Mouse (Mus musculus) lung, embryonic 16.5 days (tissue): ENCODE measurements around the gene Gm36079. TPM values are rescaled to one million over a fixed set of nuclear protein-coding genes. Genes with fewer than 3 reads are reported as not detected.
"Not testable (repeated sequence)": the region's sequence is repeated elsewhere in the genome, so short reads cannot be mapped to it uniquely, and the experiment has no call there.

Experiments
- ATAC-seq: fragments of 200-750 bp; cut with Nextera tagmentation; 2 replicates; pipeline ENCODE4 v1.8.0; 2017; ENCODE audit warnings: low read depth, mild to moderate bottlenecking, moderate library complexity
- H3K27ac ChIP-seq: fragments of 300-500 bp; sonication (generic); 2 replicates; pipeline ENCODE4 v1.5.1; 2014; ENCODE audit warnings: mild to moderate bottlenecking, control low read depth, low read length
- H3K27me3 ChIP-seq: fragments of 300-500 bp; sonication (generic); 2 replicates; pipeline ENCODE4 v1.6.1; 2014; ENCODE audit warnings: low read depth, low read length, mixed read lengths; ENCODE audit not compliant: control insufficient read depth, insufficient read depth
- H3K36me3 ChIP-seq: fragments of 300-500 bp; sonication (generic); 2 replicates; pipeline ENCODE4 v1.6.1; 2014; ENCODE audit warnings: low read length; ENCODE audit not compliant: control insufficient read depth, insufficient read depth
- H3K4me1 ChIP-seq: fragments of 300-500 bp; sonication (generic); replicated peaks from 2 replicates; pipeline ENCODE4 v1.6.1; 2014; ENCODE audit warnings: low read length, mixed read lengths; ENCODE audit not compliant: control insufficient read depth, insufficient read depth
- H3K4me2 ChIP-seq: fragments of 300-500 bp; sonication (generic); 2 replicates; pipeline ENCODE4 v1.6.1; 2014; ENCODE audit warnings: low read depth, low read length, control low read depth
- H3K4me3 ChIP-seq: fragments of 300-500 bp; sonication (generic); 2 replicates; pipeline ENCODE4 v1.5.1; 2014; ENCODE audit warnings: mild to moderate bottlenecking, low read length, control low read depth
- H3K9ac ChIP-seq: fragments of 300-500 bp; sonication (generic); 2 replicates; pipeline ENCODE4 v1.6.1; 2014; ENCODE audit warnings: low read length, control low read depth
- H3K9me3 ChIP-seq: fragments of 300-500 bp; sonication (generic); 2 replicates; pipeline ENCODE4 v1.6.1; 2016; ENCODE audit warnings: low read length; ENCODE audit not compliant: control insufficient read depth
- WGBS: fragments of 180-500 bp; shearing (Covaris S2); extraction: QIAGEN DNeasy Blood & Tissue Kit; methylation state at CpG from one replicate; pipeline ENCODE4 v1.1.7; 2014; 5-methylcytosine and 5-hydroxymethylcytosine counted together
- polyA plus RNA-seq: library from polyadenylated mRNA; unstranded; fragments of >200 nt; fragmentation: Nextera tagmentation; extraction: Ambion mirVana; gene quantifications from 2 replicates; pipeline ENCODE4 v1.2.1, GENCODE M21; 2015

The Gm36079 gene
- polyA plus RNA-seq, 1 experiment from 2014 or later = not detected

DNA sequence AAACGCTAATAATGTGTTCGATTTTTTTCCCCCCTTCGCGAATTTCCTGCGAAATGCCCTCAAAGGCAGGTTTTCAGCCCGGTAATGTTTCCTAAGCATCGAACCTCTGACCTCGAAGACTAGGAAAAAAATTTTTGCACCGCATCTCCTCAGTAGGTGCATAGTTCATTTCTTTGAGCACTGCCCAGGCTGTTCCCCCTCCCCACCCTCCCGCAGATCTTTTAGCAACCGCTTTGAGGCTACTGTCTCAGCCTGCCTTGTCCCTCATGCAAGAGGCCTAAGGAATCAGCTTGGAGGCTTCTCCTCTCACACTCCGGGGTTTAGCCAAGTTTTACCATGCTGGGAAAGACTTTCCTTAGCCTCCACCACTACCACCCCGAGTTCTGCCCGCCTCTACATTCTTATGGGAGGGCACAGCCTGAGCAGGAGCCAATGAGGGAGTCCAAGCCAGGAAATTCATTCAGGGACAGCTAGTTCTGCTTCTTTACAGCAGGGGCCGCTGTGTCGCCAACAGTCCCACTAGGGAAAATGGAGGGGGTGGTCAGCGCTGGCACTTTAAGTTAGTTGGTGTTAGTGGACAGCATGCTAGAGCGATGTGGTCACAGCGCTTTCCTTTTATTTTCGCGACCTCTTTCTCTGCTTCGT is 28.2 kb downstream of the Gm36079 start:
- not testable (repeated sequence) for H3K9ac ChIP-seq, H3K27ac ChIP-seq, H3K36me3 ChIP-seq, H3K4me1 ChIP-seq, H3K27me3 ChIP-seq, H3K9me3 ChIP-seq, H3K4me2 ChIP-seq, H3K4me3 ChIP-seq, ATAC-seq
- WGBS = no CpG with 5 or more reads among the region's 22 CpGs

DNA sequence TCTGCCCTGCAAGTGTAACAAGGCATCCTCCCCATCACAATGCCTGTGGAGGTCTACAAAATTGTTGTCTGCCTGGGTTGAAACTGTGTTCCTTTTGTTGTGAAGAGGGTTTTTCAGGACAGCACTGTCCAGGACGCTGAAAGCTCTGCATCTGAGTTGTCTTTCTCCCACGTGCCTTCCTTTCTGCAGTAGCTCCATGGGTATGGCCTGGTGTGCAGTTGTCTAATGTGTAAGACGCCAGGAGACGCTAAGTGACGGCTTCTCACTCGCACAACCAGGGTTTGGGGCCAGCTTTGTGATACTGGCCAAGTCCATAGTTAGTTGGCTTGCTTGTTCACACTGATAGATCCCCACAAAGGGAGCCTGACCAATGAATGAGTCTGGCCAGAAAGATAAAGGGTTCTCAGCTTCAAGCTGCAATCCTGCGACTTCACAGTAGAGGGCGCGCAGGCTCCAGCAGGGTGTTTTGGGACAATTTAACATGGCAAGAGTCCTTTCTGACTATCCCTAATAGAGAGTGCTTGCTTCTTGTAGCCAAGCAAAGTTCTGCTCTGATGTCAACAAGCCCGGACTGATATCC is 34.8 kb downstream of the Gm36079 start:
- H3K27me3 ChIP-seq = not testable (repeated sequence)

DNA sequence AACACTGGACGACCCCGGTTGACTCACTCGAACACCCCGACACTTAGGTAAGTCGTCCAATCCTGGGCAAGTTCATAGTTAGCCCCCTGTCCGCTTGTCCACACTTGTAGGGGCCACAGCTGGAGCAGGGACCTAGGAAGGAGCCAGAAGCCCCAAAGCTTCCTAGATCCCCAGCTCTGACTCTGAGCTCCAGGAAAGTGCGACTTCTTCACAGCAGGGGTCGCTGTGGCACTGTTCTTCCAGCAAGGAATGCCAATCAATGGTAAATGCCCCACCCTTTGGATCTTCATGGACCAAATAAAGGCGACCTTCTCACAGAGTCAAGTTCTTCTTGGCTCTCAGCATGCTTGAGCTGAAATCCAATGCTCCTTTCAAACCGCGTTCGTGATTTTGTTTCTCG is 35.5 kb downstream of the Gm36079 start:
- not testable (repeated sequence) for H3K36me3 ChIP-seq, H3K9ac ChIP-seq, H3K27ac ChIP-seq, H3K4me1 ChIP-seq, H3K4me3 ChIP-seq, ATAC-seq, H3K27me3 ChIP-seq, H3K4me2 ChIP-seq, H3K9me3 ChIP-seq
- WGBS = no CpG with 5 or more reads among the region's 13 CpGs

More for the DNA sequence above, 34.8 kb downstream of the Gm36079 start:
- not testable (repeated sequence) for H3K36me3 ChIP-seq, H3K27ac ChIP-seq, H3K9me3 ChIP-seq, H3K4me1 ChIP-seq, ATAC-seq, H3K4me3 ChIP-seq, H3K4me2 ChIP-seq, H3K9ac ChIP-seq
- no CpG with 5 or more reads among the region's 10 CpGs for WGBS

Other genes starting within 250 kb of the Gm36079 start
- 31.7 and 33.3 TPM in 2 replicates for gene Zfp131, start 236.1 kb downstream of the Gm36079 start, polyA plus RNA-seq
- not detected in 2 replicates for gene AF067063, start 196.8 kb downstream of the Gm36079 start, polyA plus RNA-seq
- not detected in 2 replicates for gene D13Ertd608e, start 191.0 kb downstream of the Gm36079 start, polyA plus RNA-seq
- gene Tcstv1, start 132.2 kb downstream of the Gm36079 start, polyA plus RNA-seq = not detected in 2 replicates
- not detected in 2 replicates for gene Gm21761, start 97.7 kb downstream of the Gm36079 start, polyA plus RNA-seq
- not detected in 2 replicates for gene B020031M17Rik, start 76.2 kb downstream of the Gm36079 start, polyA plus RNA-seq
- gene Gm21188, start 25.2 kb upstream of the Gm36079 start, polyA plus RNA-seq = not detected in 2 replicates
- not detected in 2 replicates for gene Gm20767, start 113.2 kb upstream of the Gm36079 start, polyA plus RNA-seq
- not detected in 2 replicates for gene Gm21818, start 145.4 kb upstream of the Gm36079 start, polyA plus RNA-seq
- gene Gm21762, start 188.9 kb upstream of the Gm36079 start, polyA plus RNA-seq = not detected in 2 replicates
- gene Gm21731, start 212.1 kb upstream of the Gm36079 start, polyA plus RNA-seq = not detected in 2 replicates
- gene AF067061, start 236.1 kb upstream of the Gm36079 start, polyA plus RNA-seq = not detected in 2 replicates